Comparison of ENCODE assay signal across 9 mouse cellular contexts in genomic region chr6:149374986-149375457, GRCm38 (mm10). TPM values are rescaled to one million over a fixed set of nuclear protein-coding genes. Genes with fewer than 3 reads are reported as not detected.
A peak's percentile ranks its signal among the peaks of the same experiment; 100 is the strongest.
DNase-seq lines count a peak whose midpoint lies in the region; ATAC-seq and TF ChIP-seq lines count a peak whose summit lies in the region.
"Had no signal": no experiment of that assay in that cellular context is flagged by ENCODE, and none has a peak within 500 bp of the region (broad histone marks: within the 10 kb centered on the region; RNA-seq: fewer than 3 reads in every experiment).

No protein-coding gene starts in this region.

- ATAC-seq in Patski: peak; percentile 93
- peak; percentile 100 for ATAC-seq in monocyte, adult 5-6 weeks (replicated peaks; ENCODE audit: insufficient number of reproducible peaks, low FRiP score, low TSS enrichment, poor library complexity, severe bottlenecking)

- TF ChIP-seq CTCF in Patski (IDR thresholded peaks at IDR 0.05): peak; percentile 84

- CTCF ChIA-PET in Patski (lab: Charles Lee): interaction anchor here (0.7 to 1.5 kb wide), 9 partner anchors 40 to 255 kb away, joined by 3 to 6 read pairs (median 5); partner anchors contain the start of gene Amn1

- H3K27me3 ChIP-seq in Patski: no peaks in the 10 kb centered on the region
- H3K27me3 ChIP-seq: hindbrain, embryonic 15.5 days had no signal

- POLR2A ChIA-PET in Patski (lab: Charles Lee): interaction anchor here (0.9 kb wide), 1 partner anchor 65 kb away, joined by 4 read pairs; no protein-coding TSS in a partner anchor

- in situ Hi-C loops in Patski (cut with MboI; ENCODE audit: low pct_unique_long_range_greater_than_20kb): loop anchor here (5.0 to 10.0 kb wide), 3 partner anchors 38 to 370 kb away; no protein-coding TSS in a partner anchor

- peak; percentile 84 to 87 for DNase-seq in B cell, adult 2 months
- DNase-seq in Patski (ENCODE audit: low read depth, low spot score) (peak; percentile 60), liver (peak; percentile 75)
- DNase-seq in cerebellum, postnatal 14 days: peak; percentile 72 to 77
- DNase-seq in gastrocnemius, postnatal 25 days: peak; percentile 29
- DNase-seq in kidney, adult 9 months: peak; percentile 92
- DNase-seq in telencephalon, adult 2 months (ENCODE audit: low read depth, low spot score): peak; percentile 31

RNA-seq across cellular contexts. Expression of gene Bicd1, which starts 33.7 kb away (rescaled TPM):
- polyA plus RNA-seq in Patski (2021): 10.6 TPM
- total RNA-seq in gastrocnemius, postnatal 25 days (2021): under 1 TPM; 0.43 to 0.56 TPM
- total RNA-seq in monocyte, adult 5-6 weeks (2017): 9.0 to 10.7 TPM (median 9.2 TPM) in 3 replicates

Comparison
In these comparisons a context has a peak if more than half of its experiments do, and no peak if none do; other contexts are left out.
1. Peak in every context shown above with its lines: DNase-seq and ATAC-seq.
2. DNase-seq: peak in every context shown above with its lines; median percentile 92 in kidney, adult 9 months; 86 in B cell, adult 2 months; 75 in liver; 74 in cerebellum, postnatal 14 days; 60 in Patski; 31 in telencephalon, adult 2 months; 29 in gastrocnemius, postnatal 25 days.